Mouse (Mus musculus) midbrain, embryonic 16.5 days (tissue): ENCODE results near the gene Iapp. TPM values are rescaled to one million over a fixed set of nuclear protein-coding genes. Genes with fewer than 3 reads are reported as not detected.
"Not testable (repeated sequence)": the region's sequence is repeated elsewhere in the genome, so short reads cannot be mapped to it uniquely, and the experiment has no call there.

Experiments
- ATAC-seq: fragments of 200-750 bp; cut with Nextera tagmentation; 2 replicates; pipeline ENCODE4 v1.8.0; 2017; ENCODE audit warnings: moderate TSS enrichment
- H3K27ac ChIP-seq: fragments of 300-500 bp; sonication (generic); 2 replicates; pipeline ENCODE4 v1.5.1; 2014; ENCODE audit warnings: mild to moderate bottlenecking, low read length, mixed read lengths
- H3K27me3 ChIP-seq: fragments of 300-500 bp; sonication (generic); 2 replicates; pipeline ENCODE4 v1.6.1; 2014; ENCODE audit warnings: low read depth, low read length, mixed read lengths; ENCODE audit not compliant: control insufficient read depth, insufficient read depth
- H3K36me3 ChIP-seq: fragments of 300-500 bp; sonication (generic); 2 replicates; pipeline ENCODE4 v1.6.1; 2014; ENCODE audit warnings: mild to moderate bottlenecking, low read length, moderate library complexity, mixed read lengths; ENCODE audit not compliant: control insufficient read depth, insufficient read depth
- H3K4me1 ChIP-seq: fragments of 300-500 bp; sonication (generic); 2 replicates; pipeline ENCODE4 v1.6.1; 2014; ENCODE audit warnings: mild to moderate bottlenecking, low read length, mixed read lengths; ENCODE audit not compliant: control insufficient read depth, insufficient read depth
- H3K4me2 ChIP-seq: fragments of 300-500 bp; sonication (generic); 2 replicates; pipeline ENCODE4 v1.6.1; 2014; ENCODE audit warnings: mild to moderate bottlenecking, low read length, mixed read lengths
- H3K4me3 ChIP-seq: fragments of 300-500 bp; sonication (generic); 2 replicates; pipeline ENCODE4 v1.5.1; 2014; ENCODE audit warnings: low read depth, mild to moderate bottlenecking, low read length, moderate library complexity, mixed read lengths
- H3K9ac ChIP-seq: fragments of 300-500 bp; sonication (generic); 2 replicates; pipeline ENCODE4 v1.6.1; 2014; ENCODE audit warnings: low read depth, low read length, mixed read lengths
- H3K9me3 ChIP-seq: fragments of 300-500 bp; sonication (generic); replicated peaks from 2 replicates; pipeline ENCODE4 v1.6.1; 2014; ENCODE audit warnings: mild to moderate bottlenecking, low read length, mixed read lengths; ENCODE audit not compliant: control insufficient read depth, poor library complexity, severe bottlenecking
- WGBS: fragments of 180-500 bp; shearing (Covaris S2); extraction: QIAGEN DNeasy Blood & Tissue Kit; methylation state at CpG from one replicate; pipeline ENCODE4 v1.1.7; 2014; 5-methylcytosine and 5-hydroxymethylcytosine counted together
- polyA plus RNA-seq: library from polyadenylated mRNA; unstranded; fragments of >200 nt; fragmentation: Nextera tagmentation; extraction: Ambion mirVana; gene quantifications from 2 replicates; pipeline ENCODE4 v1.2.1, GENCODE M21; 2015

The Iapp gene
- polyA plus RNA-seq, 1 experiment from 2014 or later, result not detected

DNA sequence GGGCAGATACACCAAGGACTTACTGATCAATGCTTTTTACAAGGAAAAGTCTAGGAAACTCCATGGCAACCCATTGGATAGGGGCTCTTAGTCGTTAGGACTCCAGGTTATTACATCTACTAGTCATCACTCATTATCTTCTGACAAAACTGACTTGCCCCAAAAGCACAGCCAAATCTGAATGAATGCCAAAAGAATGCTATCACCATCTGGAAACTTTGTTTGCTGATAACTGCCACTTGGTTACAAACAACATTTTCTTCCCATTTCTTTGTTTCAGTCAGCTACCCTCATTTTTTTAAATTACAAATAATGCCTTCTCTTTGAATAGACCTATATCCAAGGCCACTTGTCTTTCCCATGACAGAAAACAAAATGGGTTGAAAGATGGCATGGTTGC, 31.0 kb downstream of the Iapp start:
- Histone ChIP-seq H3K4me2 (no peak overlapping the region), H3K9me3 (no peaks in the 10 kb centered on the region), H3K27me3 (no peaks in the 10 kb centered on the region), H3K9ac (no peak overlapping the region), H3K36me3 (no peaks in the 10 kb centered on the region), H3K4me3 (no peak overlapping the region), H3K27ac (no peak overlapping the region), H3K4me1 (no peaks in the 10 kb centered on the region)
- no peak for ATAC-seq
- WGBS, result 57% methylated on average over 1 of the region's 1 CpGs

- H3K27me3 ChIP-seq, result no peaks in the 10 kb centered on the region
- WGBS, result 71% methylated on average over 2 of the region's 2 CpGs
- no peaks in the 10 kb centered on the region for H3K4me1 ChIP-seq
- no peaks in the 10 kb centered on the region for H3K9me3 ChIP-seq
- H3K27ac ChIP-seq, result no peak overlapping the region
- no peak overlapping the region for H3K4me2 ChIP-seq
- no peak for ATAC-seq
- H3K4me3 ChIP-seq, result no peak overlapping the region
- no peaks in the 10 kb centered on the region for H3K36me3 ChIP-seq
- no peak overlapping the region for H3K9ac ChIP-seq
Observed at GRCm38 (mm10) chr6:142338961-142339360, 40.7 kb downstream of the Iapp start.

DNA sequence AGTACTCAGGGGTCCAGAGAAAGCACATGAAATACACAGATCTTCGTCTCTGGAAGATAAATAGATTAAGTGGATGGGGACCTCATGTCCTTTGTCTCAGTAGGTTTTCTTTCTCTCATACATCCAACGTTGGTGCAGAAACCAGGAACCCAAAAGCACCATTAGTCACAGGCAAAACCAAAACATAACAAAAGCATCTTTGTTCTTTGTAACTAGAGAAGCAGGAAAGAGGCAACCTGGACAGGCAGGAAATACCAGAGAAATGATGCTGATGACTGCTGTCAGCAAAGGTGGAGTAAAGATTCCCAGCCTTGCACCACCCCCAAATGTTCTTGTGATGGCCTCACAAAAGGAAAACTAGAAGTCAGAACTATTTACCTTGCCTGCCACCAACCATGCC, 41.4 kb downstream of the Iapp start:
- no peak overlapping the region for H3K4me2 ChIP-seq
- H3K4me3 ChIP-seq, result no peak overlapping the region
- no peaks in the 10 kb centered on the region for H3K9me3 ChIP-seq
- ATAC-seq, result no peak
- no peaks in the 10 kb centered on the region for H3K4me1 ChIP-seq
- no peaks in the 10 kb centered on the region for H3K36me3 ChIP-seq
- no peak overlapping the region for H3K9ac ChIP-seq
- H3K27me3 ChIP-seq, result no peaks in the 10 kb centered on the region
- H3K27ac ChIP-seq, result no peak overlapping the region
- WGBS, result 55% methylated on average over 2 of the region's 2 CpGs

DNA sequence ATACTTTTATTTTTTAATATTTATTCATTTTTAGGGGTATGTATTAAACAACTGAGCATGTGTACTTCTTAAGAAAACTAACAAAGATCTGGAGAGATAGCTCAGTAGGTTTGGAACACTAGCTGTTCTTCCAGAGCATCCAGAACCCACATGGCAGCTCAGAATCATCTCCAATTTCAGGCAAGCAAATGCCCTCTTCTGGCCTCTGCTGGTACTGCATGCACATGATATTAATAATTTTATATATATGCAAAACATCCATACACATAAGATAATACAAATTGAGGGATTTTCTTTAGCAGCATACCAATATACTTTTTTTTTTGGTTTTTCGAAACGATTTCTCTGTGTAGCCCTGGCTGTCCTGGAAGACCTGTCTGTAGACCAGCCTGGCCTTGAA, 45.3 kb downstream of the Iapp start:
- no peaks in the 10 kb centered on the region for H3K27me3 ChIP-seq
- no peak overlapping the region for H3K4me3 ChIP-seq
- H3K27ac ChIP-seq, result no peak overlapping the region
- H3K4me1 ChIP-seq, result peaks cover 8% of the 10 kb centered on the region
- H3K36me3 ChIP-seq, result no peaks in the 10 kb centered on the region
- ATAC-seq, result no peak
- H3K9me3 ChIP-seq, result no peaks in the 10 kb centered on the region
- H3K4me2 ChIP-seq, result no peak overlapping the region
- no peak overlapping the region for H3K9ac ChIP-seq
- 82% methylated on average over 2 of the region's 2 CpGs for WGBS

DNA sequence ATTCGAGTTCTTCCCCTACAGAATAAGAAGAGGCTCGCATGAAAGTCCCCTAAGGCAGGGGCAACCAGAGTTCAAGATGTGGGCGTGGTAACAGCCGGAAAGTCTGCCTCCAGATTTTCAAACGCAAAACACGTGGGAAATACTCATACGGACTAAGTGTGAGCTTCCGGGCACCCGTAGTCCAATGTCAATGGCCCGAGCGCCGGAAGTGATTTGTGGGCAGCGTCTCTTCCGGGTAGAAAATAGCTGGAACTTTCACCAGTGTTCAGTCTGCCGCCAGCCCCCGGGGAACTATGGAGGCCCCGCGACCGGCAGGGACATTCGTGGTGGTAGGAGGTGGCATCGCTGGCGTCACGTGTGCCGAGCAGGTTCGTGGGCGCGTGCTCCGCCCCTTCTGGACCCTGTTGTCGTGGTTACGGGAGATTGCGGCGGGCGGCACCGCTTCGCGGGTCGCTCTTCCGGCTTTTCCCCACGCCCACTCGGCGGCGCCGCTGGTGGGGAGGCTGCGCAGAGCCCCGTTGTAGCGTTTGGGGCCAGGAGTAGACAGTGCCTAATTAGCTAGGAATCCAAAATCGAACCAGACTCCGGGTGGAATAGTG, 47.3 kb downstream of the Iapp start, which contains the start of gene Pyroxd1:
Pyroxd1 (plus strand) TSS at position 215 of the 599 bp plus-strand sequence.
- Histone ChIP-seq H3K4me3 (peak within 1 kb of the TSS; percentile 85), H3K36me3 (no peaks in the 10 kb centered on the region), H3K27me3 (no peaks in the 10 kb centered on the region), H3K9me3 (no peaks in the 10 kb centered on the region), H3K9ac (peak within 1 kb of the TSS; percentile 79), H3K4me2 (peak within 1 kb of the TSS; percentile 61), H3K27ac (peak within 1 kb of the TSS; percentile 87), H3K4me1 (peaks cover 8% of the 10 kb centered on the region)
- under 1% methylated on average over 48 of the region's 48 CpGs for WGBS
- peak; percentile 96 for ATAC-seq

- no peak overlapping the region; the same call in 1 of the 2 replicates for H3K27ac ChIP-seq
- H3K9me3 ChIP-seq, result no peaks in the 10 kb centered on the region
- peak overlapping the region; percentile 79 for H3K9ac ChIP-seq
- no peaks in the 10 kb centered on the region for H3K27me3 ChIP-seq
- peaks cover 8% of the 10 kb centered on the region for H3K4me1 ChIP-seq
- peak overlapping the region; percentile 57 for H3K4me2 ChIP-seq
- 58% methylated on average over 12 of the region's 12 CpGs for WGBS
- no peak; the same call in 1 of the 2 replicates for ATAC-seq
- H3K4me3 ChIP-seq, result peak overlapping the region; percentile 85
- peaks cover 5% of the 10 kb centered on the region for H3K36me3 ChIP-seq
Observed at GRCm38 (mm10) chr6:142346181-142347110, 48.2 kb downstream of the Iapp start.

DNA sequence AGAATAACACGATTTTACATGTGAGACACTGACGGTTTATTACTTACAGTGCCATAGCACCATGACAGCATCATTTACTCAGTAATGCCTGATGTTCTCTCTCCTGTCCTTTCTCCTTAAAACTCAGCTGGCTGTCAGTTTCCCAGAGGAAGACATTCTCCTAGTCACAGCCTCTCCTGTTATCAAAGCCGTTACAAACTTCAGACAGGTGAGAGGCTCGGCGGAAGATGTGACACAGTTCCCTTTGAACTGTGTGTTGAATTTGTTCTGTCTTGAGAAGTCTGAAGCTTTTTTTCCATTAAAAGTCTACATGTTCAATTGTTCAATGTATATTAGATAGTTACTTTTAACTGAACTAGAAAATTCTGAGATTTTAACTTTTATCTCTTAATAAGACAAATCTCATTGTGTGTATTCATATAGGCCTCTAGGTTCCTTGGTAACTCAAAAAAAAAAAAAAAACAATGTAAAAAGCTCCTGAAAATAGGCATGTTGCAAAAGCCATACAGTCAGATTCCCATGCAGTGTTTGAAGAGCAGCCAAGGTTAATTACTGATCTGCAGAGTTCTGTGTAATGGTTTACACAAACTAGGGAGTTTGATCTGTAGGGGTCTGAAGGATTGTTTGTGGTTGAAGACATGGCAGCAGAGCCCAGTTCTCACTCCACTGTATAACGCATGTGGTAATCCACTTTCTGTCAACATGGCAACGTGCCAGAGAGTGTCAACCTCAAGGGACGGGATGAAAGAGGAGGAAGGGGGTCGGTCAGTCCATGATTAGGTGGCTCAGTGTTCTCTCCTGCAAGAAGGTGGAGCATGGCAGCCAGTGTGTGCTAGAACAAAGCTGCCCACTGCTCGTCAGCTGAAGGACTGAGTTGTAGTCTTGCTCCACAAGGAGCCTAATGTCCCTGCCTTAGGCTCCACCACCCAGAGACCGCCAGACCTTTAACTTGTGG, 49.5 kb downstream of the Iapp start:
- Histone ChIP-seq H3K27ac (no peak overlapping the region), H3K36me3 (peaks cover 9% of the 10 kb centered on the region), H3K4me3 (no peak overlapping the region), H3K27me3 (no peaks in the 10 kb centered on the region), H3K4me1 (peaks cover 8% of the 10 kb centered on the region), H3K9me3 (no peaks in the 10 kb centered on the region), H3K9ac (no peak overlapping the region), H3K4me2 (no peak overlapping the region)
- no peak for ATAC-seq
- WGBS, result 81% methylated on average over 11 of the region's 11 CpGs

DNA sequence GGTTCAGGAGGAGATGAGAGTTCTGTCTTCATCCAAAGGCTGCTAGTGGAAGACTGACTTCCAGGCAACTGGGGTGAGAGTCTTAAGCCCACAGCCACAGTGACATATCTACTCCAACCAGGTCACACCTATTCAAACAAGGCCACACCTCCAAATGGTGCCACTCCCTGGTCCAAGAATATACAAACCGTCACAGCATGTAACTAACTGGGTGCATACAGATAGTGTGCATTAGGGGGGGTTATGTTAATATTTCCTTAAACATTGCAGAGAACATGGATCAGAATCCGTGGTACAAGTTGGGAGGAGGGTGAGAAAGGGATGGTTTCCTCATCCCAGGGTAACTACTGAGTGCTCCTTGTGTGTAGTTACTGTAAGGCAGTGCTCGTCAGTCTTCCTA, 53.9 kb downstream of the Iapp start:
- 97% methylated on average over 3 of the region's 3 CpGs for WGBS
- H3K4me2 ChIP-seq, ATAC-seq, H3K27ac ChIP-seq, H3K9ac ChIP-seq, H3K4me3 ChIP-seq, H3K4me1 ChIP-seq, H3K9me3 ChIP-seq, H3K27me3 ChIP-seq: not testable (repeated sequence)
- peaks cover 19% of the 10 kb centered on the region for H3K36me3 ChIP-seq
